Mouse (Mus musculus) splenic B cell, adult 2 months (primary cell): ENCODE data around the gene Rcc2.
A peak's percentile ranks its signal among the peaks of the same experiment; 100 is the strongest.

ENCODE experiments used
- DNase-seq: peaks from one replicate; pipeline ENCODE4 v3.0.0-alpha.2; 2011; ENCODE audit warnings: low read depth, low spot score
- H3K27me3 ChIP-seq: 2 replicates; pipeline ENCODE4 v1.6.1; 2012; ENCODE audit warnings: mild to moderate bottlenecking, low read length, moderate library complexity, mixed read lengths; ENCODE audit not compliant: control insufficient read depth, poor library complexity, insufficient read depth, severe bottlenecking
- H3K36me3 ChIP-seq: 2 replicates; pipeline ENCODE4 v1.6.1; 2012; ENCODE audit warnings: mild to moderate bottlenecking, low read length, moderate library complexity, mixed read lengths; ENCODE audit not compliant: control insufficient read depth, poor library complexity, insufficient read depth, severe bottlenecking

The Rcc2 gene

GRCm38 (mm10) chr4:140679038-140679437, 21.3 kb upstream of the Rcc2 start:
- H3K27me3 ChIP-seq = no peaks in the 10 kb centered on the region
- DNase-seq = peak; percentile 68

GRCm38 (mm10) chr4:140679723-140680380, 20.5 kb upstream of the Rcc2 start:
- peak; percentile 82 for DNase-seq
- H3K27me3 ChIP-seq = no peaks in the 10 kb centered on the region

More at GRCm38 (mm10) chr4:140679038-140679437, 21.3 kb upstream of the Rcc2 start:
- H3K36me3 ChIP-seq = no peaks in the 10 kb centered on the region

GRCm38 (mm10) chr4:140680731-140681397, 19.5 kb upstream of the Rcc2 start:
- H3K27me3 ChIP-seq = no peaks in the 10 kb centered on the region
- DNase-seq = peak; percentile 66
- no peaks in the 10 kb centered on the region for H3K36me3 ChIP-seq

More at GRCm38 (mm10) chr4:140679723-140680380, 20.5 kb upstream of the Rcc2 start:
- no peaks in the 10 kb centered on the region for H3K36me3 ChIP-seq

DNA sequence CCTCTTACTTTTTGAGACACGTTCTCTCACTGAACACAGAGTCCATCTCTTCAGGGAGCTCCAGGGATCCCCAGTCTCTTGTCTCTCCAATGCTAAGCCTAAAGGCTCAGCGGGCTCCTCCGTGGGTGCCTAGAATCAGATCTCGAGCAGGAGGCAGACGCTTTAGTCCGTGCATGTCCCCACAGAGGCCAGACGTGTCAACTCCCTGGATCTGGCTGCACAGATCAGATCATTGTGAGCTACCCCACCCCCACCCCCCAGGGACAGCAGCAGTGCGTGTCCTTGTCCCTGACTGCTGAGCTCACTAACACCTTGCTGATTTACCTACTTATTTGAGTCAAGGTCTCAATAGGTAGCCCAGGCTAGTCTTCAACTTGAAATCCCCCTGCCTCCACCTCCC, 16.7 kb upstream of the Rcc2 start:
- H3K36me3 ChIP-seq = no peaks in the 10 kb centered on the region
- DNase-seq = no peak

GRCm38 (mm10) chr4:140684141-140684871, 16.0 kb upstream of the Rcc2 start:
- Histone ChIP-seq H3K27me3 (no peaks in the 10 kb centered on the region), H3K36me3 (no peaks in the 10 kb centered on the region)
- DNase-seq = peak; percentile 42

More for the DNA sequence above, 16.7 kb upstream of the Rcc2 start:
- no peaks in the 10 kb centered on the region for H3K27me3 ChIP-seq

DNA sequence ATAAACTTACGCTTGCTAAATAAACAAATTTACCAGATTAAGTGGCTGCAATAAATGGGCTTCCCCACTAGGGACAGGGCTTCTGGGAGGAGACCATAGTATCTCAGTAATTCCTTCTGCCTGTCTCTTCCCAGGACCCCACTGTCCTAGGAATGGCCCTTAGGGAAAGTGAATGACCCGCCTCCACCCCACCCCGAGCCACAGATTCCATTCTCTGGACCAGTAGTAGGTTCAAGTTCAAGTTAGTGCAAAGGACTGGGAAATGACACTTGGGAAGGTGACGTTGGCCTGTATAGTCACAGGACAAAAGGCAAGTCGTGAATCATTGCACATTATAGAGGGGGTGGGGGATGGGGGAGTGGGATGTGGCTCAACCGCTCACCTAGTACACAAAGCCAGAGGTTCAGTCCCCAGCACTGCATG, 15.4 kb upstream of the Rcc2 start:
- Histone ChIP-seq H3K36me3 (no peaks in the 10 kb centered on the region), H3K27me3 (no peaks in the 10 kb centered on the region)
- no peak for DNase-seq

DNA sequence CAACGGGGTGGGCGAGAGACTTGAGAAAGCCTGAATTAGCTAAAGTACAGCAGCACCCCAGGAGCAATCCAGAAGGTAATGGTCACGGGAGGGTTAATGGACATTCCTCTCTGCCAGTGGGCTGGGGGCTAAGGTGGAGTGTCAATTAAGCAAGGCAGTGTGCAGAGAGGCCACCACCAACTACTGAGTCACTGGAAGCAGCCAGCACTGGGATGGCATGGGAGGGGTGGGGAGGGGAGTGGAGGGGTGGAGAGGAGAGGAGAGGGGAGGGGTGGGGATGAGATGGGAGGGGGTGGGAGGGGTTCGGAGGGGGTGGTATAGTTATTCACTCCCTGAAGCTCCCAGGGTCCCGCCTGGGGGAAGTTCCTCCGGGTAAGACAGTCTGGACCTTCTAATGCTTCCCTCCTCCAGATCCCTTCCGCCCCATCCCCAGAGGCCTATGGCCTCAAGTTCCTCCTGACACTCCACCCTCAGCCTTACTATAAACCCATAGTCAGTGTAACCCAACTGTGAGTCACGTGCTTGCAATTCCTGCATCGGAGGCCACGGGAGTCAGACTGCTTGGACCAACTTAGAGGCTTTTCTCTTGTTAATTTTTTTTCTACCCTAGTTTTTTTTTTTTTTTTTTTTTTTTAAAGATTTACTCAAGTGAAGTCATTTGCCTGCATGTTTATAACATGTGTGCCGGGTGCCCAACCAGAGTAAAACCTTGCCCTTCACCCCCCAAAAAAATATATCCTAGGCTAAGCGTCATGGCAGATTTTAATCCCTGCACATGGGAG, 12.1 kb upstream of the Rcc2 start:
- no peak for DNase-seq
- no peaks in the 10 kb centered on the region for H3K27me3 ChIP-seq
- H3K36me3 ChIP-seq = no peaks in the 10 kb centered on the region

DNA sequence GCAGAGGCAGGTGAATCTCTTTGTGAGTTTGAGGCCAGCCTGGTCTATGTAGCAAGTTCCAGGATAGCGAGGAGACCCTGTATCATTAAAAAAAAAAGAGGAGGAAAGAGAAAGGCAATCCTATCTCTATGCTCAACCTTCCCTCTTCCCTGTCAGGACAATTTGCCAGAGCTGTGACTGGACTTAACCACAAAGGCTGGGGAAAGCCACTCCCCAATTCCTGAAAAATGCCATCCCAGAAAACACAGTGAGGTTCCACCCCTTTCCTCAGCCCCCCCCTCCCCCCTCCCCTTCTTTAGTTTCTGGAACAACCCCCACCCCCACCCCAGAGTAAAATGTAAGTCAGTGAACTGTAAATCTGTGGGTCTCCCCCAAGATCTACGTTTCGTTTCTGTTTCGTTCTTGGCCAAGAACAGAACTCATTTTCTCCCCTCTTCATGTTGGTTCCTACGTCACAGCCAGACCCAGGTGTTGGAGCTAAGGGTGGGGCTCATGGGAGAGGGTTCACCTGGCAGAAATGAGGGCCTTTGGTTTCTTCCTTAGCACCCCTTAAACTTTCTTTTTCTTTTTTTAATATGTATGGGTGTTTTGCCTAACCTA, 11.4 kb upstream of the Rcc2 start:
- no peaks in the 10 kb centered on the region for H3K36me3 ChIP-seq
- peak; percentile 60 for DNase-seq

DNA sequence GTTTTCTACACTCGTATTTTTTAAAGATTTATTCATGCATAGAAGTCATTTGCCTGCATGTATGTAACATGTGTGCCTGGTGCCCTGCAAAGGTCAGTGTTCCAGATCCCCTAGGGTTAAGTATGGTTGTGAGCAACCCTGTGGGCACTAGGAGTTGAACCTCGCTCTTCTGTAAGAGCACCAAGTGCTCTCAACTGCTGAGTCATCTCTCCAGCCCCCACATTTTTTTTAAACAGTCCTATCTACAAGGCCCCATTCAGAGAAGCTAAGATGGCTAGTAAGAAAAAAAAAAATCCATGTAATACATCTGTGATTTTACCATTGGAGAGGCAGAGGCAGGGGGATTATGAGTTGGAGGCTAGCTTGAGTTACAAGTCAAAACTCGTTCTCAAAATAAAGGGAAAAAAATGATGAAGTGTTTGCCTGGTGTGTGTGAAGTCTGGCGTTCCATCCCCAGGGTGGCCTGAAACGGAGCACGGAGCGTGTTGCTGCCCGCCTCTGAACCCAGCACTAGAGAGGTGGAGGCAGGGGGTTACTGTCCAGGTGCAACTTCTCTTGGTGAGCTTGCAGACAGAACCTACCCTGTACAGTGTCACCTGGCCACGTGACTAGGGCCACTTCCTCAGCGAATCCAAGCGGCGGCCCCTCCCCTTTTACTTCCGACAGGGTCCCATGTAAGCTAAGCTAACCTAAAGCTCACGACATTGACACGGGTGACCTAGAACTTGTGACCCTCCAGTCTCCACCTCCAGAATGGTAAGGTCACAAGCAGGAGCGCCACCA, 10.3 kb upstream of the Rcc2 start:
- H3K36me3 ChIP-seq = no peaks in the 10 kb centered on the region
- peak; percentile 64 for DNase-seq
- no peaks in the 10 kb centered on the region for H3K27me3 ChIP-seq

More for the DNA sequence above, 11.4 kb upstream of the Rcc2 start:
- no peaks in the 10 kb centered on the region for H3K27me3 ChIP-seq

DNA sequence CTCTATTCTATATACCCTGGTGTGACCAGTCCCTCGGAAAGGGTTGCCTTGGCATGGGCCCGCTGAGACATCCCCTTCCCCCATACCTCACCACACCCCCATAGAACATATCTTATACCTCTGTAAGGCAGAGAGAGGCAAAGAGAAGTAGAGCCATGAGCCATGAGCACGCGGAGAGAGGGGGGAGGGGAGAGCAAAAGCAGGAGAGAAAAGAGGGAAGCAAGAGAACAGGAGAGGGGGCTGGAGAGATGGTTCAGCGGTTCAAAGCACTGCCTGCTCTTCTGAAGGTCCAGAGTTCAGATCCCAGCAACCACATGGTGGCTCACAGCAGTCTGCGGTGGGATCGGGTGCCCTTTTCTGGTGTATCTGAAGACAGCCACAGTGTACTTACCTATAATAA, 8.9 kb upstream of the Rcc2 start:
- DNase-seq = no peak
- Histone ChIP-seq H3K27me3 (no peaks in the 10 kb centered on the region), H3K36me3 (no peaks in the 10 kb centered on the region)

DNA sequence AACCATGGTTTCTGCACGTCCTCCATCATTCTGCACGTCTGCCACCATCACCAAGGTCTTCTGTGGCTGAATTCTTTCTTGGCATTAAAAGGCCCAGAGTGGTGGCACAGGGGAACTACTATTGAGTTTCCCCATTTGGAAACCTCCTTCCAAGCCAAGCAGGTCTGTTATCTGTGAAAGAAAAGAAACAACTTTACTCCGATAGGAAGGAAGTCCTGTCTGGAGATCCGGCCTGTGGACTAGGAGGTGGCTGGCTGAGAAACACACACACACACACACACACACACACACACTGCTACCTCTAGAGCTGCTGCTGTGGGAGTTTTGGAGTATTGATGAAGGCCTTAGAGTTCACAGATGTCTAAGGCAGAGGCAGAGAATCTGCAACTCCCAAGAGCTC, 6.8 kb upstream of the Rcc2 start:
- no peaks in the 10 kb centered on the region for H3K27me3 ChIP-seq
- no peak for DNase-seq
- no peaks in the 10 kb centered on the region for H3K36me3 ChIP-seq

- Histone ChIP-seq H3K36me3 (no peaks in the 10 kb centered on the region), H3K27me3 (no peaks in the 10 kb centered on the region)
- DNase-seq = no peak
Measured at GRCm38 (mm10) chr4:140694551-140695060, 5.7 kb upstream of the Rcc2 start.

DNA sequence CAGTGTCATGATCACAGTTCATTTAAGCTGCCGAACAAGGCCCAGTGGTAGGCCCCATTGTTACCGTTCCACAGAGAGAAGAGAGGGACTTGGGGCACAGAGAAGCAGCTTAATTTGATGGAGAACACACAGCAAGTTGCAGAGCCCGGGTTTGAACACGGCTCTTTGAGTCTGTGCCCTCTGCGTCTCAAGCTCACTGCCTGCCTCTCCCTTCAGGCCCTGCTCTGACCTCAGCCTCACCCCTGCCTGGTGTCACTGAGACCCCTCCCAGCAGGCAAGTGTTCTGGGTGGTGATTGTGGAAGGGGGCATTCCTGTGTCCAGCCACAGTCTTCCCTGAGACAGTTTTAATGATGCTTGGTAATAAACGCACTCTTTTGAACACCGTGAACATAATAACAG, 5.2 kb upstream of the Rcc2 start:
- no peaks in the 10 kb centered on the region for H3K36me3 ChIP-seq
- no peaks in the 10 kb centered on the region for H3K27me3 ChIP-seq
- DNase-seq = no peak
